Mouse (Mus musculus): ENCODE results near the gene Usp40. TPM values are rescaled to one million over a fixed set of nuclear protein-coding genes. Genes with fewer than 3 reads are reported as not detected.

Usp40 gene
- polyA plus RNA-seq, 1 experiment = 16.7 TPM

DNA sequence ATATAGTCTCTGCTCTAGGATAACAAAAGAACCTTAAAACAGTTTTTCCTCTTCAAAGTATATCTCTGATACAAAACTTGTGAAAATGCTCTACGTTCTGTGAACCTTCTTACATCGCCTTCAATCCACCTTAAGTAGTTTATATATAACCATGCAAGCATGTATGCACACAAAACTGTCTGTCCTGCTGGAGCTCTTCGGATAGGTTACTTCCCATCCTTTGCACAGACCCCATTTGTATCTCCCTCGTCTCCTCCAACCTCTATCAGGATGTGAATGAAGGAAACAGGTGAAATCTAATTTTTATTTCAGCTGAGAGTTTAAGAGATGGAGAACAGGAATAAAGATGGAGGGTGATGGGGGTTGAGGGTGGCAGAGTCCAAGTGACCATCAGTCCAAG is 384 bp upstream of the Usp40 start:
- H3K4me1 ChIP-seq (ENCODE audit: control insufficient read depth, insufficient read depth, low read length) = peaks cover 16% of the 10 kb centered on the region
- H3K27ac ChIP-seq (ENCODE audit: insufficient read depth, low read depth, low read length) = no peak overlapping the region
- no peak for TF ChIP-seq POLR2A (IDR thresholded peaks at IDR 0.05; ENCODE audit: borderline replicate concordance, low read depth, low read length)
- peak overlapping the region; percentile 6; the same call in 1 of the 2 replicates for H3K4me3 ChIP-seq (ENCODE audit: insufficient read depth, low read length)

- TF ChIP-seq CTCF (IDR thresholded peaks at IDR 0.05; ENCODE audit: low read depth, low read length) (no peak), POLR2A (IDR thresholded peaks at IDR 0.05; ENCODE audit: borderline replicate concordance, low read depth, low read length) (no peak)
- peak overlapping the region; percentile 88 for H3K4me3 ChIP-seq (ENCODE audit: insufficient read depth, low read length)
Observed at GRCm38 (mm10) chr1:88007692-88008210, 600 bp downstream of the Usp40 start.

GRCm38 (mm10) chr1:87992716-87993115 is 15.6 kb downstream of the Usp40 start:
- TF ChIP-seq CTCF (IDR thresholded peaks at IDR 0.05; ENCODE audit: low read depth, low read length) (no peak), POLR2A (IDR thresholded peaks at IDR 0.05; ENCODE audit: borderline replicate concordance, low read depth, low read length) (no peak)
- H3K4me3 ChIP-seq (ENCODE audit: insufficient read depth, low read length) = no peak overlapping the region
- no peak overlapping the region for H3K27ac ChIP-seq (ENCODE audit: insufficient read depth, low read depth, low read length)
- no peaks in the 10 kb centered on the region for H3K4me1 ChIP-seq (ENCODE audit: control insufficient read depth, insufficient read depth, low read length)

More at GRCm38 (mm10) chr1:88007692-88008210, 600 bp downstream of the Usp40 start:
- Histone ChIP-seq H3K27ac (ENCODE audit: insufficient read depth, low read depth, low read length) (peak overlapping the region; percentile 56), H3K4me1 (ENCODE audit: control insufficient read depth, insufficient read depth, low read length) (peaks cover 14% of the 10 kb centered on the region)

DNA sequence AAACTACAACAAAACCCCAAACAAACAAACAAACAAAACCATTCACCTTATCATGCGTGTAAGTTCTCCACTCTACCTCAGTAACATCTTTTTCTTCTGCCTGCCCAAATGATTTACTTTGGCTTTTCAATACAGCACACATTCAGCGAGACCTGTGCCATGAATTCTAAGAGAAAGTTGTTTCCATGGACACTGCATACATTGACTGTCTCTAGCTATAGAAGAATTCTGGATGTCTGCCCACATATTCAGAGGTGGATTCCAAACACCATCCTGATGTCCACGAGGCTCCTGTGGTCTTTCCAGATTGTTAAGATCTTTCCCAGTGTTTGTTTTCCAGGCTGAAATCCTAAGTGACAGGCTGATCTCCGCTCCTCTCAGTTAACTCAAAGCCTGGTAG is 26.1 kb downstream of the Usp40 start:
- no peak overlapping the region for H3K4me3 ChIP-seq (ENCODE audit: insufficient read depth, low read length)
- H3K27ac ChIP-seq (ENCODE audit: insufficient read depth, low read depth, low read length) = no peak overlapping the region
- TF ChIP-seq CTCF (IDR thresholded peaks at IDR 0.05; ENCODE audit: low read depth, low read length) = no peak
- no peak for TF ChIP-seq POLR2A (IDR thresholded peaks at IDR 0.05; ENCODE audit: borderline replicate concordance, low read depth, low read length)
- no peaks in the 10 kb centered on the region for H3K4me1 ChIP-seq (ENCODE audit: control insufficient read depth, insufficient read depth, low read length)

GRCm38 (mm10) chr1:87970381-87970780 is 38.0 kb downstream of the Usp40 start:
- no peak for TF ChIP-seq POLR2A (IDR thresholded peaks at IDR 0.05; ENCODE audit: borderline replicate concordance, low read depth, low read length)
- no peak for TF ChIP-seq CTCF (IDR thresholded peaks at IDR 0.05; ENCODE audit: low read depth, low read length)
- Histone ChIP-seq H3K4me1 (ENCODE audit: control insufficient read depth, insufficient read depth, low read length) (peaks cover 2% of the 10 kb centered on the region; the same call in 1 of the 2 replicates), H3K27ac (ENCODE audit: insufficient read depth, low read depth, low read length) (no peak overlapping the region), H3K4me3 (ENCODE audit: insufficient read depth, low read length) (no peak overlapping the region)

DNA sequence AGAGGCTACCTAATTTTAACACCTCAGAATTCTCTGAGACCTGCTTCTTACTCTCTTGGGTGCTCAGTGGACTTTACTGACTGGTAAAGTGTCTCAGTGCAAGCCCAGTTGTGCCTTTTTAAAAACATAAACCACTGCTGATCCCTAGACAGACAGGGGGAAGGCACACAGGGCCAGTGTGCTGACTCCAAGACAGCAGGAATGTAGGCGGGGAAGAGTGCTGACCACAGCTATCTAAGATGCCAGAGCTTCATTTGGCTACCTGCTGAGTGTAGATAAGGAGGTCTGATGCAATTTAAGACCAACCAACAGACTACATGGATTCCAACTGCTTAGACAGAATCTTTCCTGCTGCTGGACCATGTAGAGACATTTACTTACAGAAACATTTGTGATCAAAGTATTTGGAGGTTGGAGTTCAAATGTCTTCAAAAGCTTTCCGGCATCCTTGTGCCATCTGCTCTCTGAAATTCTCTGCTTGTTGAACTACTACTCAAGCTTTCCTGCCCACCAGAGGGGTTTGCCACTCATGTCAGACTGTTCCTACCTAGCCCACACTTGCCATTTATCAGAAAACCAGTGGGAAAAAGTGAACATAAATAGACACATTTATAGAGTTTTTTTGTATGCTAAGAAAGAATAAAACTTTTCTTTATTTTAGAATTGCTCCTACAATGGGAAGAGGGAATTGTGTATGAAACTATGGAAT is 46.7 kb downstream of the Usp40 start:
- H3K4me3 ChIP-seq (ENCODE audit: insufficient read depth, low read length) = no peak overlapping the region
- H3K4me1 ChIP-seq (ENCODE audit: control insufficient read depth, insufficient read depth, low read length) = peaks cover 14% of the 10 kb centered on the region
- TF ChIP-seq POLR2A (IDR thresholded peaks at IDR 0.05; ENCODE audit: borderline replicate concordance, low read depth, low read length) (no peak), CTCF (IDR thresholded peaks at IDR 0.05; ENCODE audit: low read depth, low read length) (no peak)
- no peak overlapping the region for H3K27ac ChIP-seq (ENCODE audit: insufficient read depth, low read depth, low read length)

DNA sequence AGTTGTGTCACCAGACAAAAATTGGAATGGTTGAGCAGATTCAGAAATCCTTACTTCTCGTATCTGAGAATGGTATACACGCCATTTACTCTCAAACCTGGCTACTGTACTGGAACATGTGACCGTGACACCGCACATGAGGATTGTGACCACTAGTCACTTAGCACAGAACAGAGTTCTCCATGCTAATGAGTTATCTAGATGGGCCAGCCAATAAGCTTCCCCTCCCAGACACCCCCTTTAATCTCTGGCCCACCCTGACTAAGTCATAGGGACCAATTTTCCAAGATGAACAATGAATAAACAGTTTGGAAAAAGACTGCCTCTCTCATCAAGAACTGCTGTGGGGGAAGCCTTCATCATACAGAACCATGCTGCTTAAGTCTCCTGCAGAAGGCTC is 47.6 kb downstream of the Usp40 start:
- Histone ChIP-seq H3K4me1 (ENCODE audit: control insufficient read depth, insufficient read depth, low read length) (peaks cover 14% of the 10 kb centered on the region), H3K27ac (ENCODE audit: insufficient read depth, low read depth, low read length) (peak overlapping the region; percentile 55), H3K4me3 (ENCODE audit: insufficient read depth, low read length) (no peak overlapping the region)
- no peak for TF ChIP-seq POLR2A (IDR thresholded peaks at IDR 0.05; ENCODE audit: borderline replicate concordance, low read depth, low read length)
- TF ChIP-seq CTCF (IDR thresholded peaks at IDR 0.05; ENCODE audit: low read depth, low read length) = no peak

DNA sequence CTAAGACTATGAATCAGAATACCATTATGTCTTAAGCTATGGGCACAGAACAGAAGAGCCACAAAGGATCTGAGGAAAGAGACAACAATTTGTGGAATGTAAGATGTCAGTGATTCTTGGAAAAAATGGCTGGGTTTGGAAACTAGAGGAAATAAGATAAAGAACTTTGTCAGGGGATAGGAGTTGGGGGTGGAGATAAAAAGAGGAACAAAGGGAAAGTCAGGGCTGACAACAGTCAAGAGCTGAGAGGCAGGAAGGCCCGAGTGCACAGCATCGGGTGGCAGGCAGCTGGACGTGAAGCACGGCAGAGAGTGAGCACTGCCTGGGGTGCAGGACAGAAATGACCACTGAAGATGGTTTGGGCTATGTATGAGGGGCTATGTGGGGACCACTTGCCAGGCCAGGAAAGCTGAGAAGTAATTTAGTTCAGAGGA is 48.3 kb downstream of the Usp40 start:
- Histone ChIP-seq H3K4me1 (ENCODE audit: control insufficient read depth, insufficient read depth, low read length) (peaks cover 14% of the 10 kb centered on the region), H3K4me3 (ENCODE audit: insufficient read depth, low read length) (no peak overlapping the region), H3K27ac (ENCODE audit: insufficient read depth, low read depth, low read length) (peak overlapping the region; percentile 55)
- TF ChIP-seq CTCF (IDR thresholded peaks at IDR 0.05; ENCODE audit: low read depth, low read length) = no peak
- TF ChIP-seq POLR2A (IDR thresholded peaks at IDR 0.05; ENCODE audit: borderline replicate concordance, low read depth, low read length) = no peak

DNA sequence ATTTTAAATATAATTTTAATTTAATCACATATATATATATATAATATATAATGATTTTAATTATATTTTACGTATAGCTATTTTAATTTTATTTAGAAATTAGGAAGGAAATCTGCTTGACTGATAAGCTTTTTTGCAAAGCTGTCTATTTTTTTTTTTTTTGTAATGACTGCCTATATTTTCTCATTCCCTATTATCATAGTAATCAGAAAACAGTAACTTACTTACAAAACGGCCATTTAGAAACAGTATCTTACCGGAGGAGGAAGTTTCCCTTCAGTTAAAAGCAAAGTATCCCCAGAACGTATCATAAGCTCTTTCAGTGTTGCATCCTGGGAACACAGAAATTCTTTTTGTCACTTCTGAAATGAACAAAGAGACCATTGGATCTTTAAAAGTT is 48.8 kb downstream of the Usp40 start:
- no peak overlapping the region for H3K27ac ChIP-seq (ENCODE audit: insufficient read depth, low read depth, low read length)
- TF ChIP-seq CTCF (IDR thresholded peaks at IDR 0.05; ENCODE audit: low read depth, low read length) (no peak), POLR2A (IDR thresholded peaks at IDR 0.05; ENCODE audit: borderline replicate concordance, low read depth, low read length) (no peak)
- peaks cover 14% of the 10 kb centered on the region for H3K4me1 ChIP-seq (ENCODE audit: control insufficient read depth, insufficient read depth, low read length)
- no peak overlapping the region for H3K4me3 ChIP-seq (ENCODE audit: insufficient read depth, low read length)

DNA sequence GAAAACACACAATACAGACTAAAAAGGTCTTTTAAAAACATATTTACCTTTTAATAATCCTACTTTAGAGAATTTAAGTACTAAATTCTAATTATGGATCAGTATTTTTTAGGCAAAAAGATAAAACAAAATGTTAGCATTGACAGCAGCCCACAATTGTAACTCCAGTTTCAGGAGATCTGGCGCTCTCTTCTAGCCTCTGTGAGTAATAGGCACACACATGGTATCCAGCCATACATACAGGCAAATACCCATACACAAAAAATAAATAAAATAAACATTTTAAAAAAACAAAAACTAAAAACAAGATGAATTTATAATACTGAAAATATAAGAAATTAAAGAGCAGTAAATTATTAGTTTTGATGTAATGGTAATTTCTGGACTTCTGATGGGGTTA is 49.4 kb downstream of the Usp40 start:
- TF ChIP-seq CTCF (IDR thresholded peaks at IDR 0.05; ENCODE audit: low read depth, low read length) (no peak), POLR2A (IDR thresholded peaks at IDR 0.05; ENCODE audit: borderline replicate concordance, low read depth, low read length) (no peak)
- no peak overlapping the region for H3K27ac ChIP-seq (ENCODE audit: insufficient read depth, low read depth, low read length)
- peaks cover 14% of the 10 kb centered on the region for H3K4me1 ChIP-seq (ENCODE audit: control insufficient read depth, insufficient read depth, low read length)
- no peak overlapping the region for H3K4me3 ChIP-seq (ENCODE audit: insufficient read depth, low read length)

Measured in bone marrow macrophage, adult 2 months (primary cell).